In genomic region chr5:75933521-75934044, GRCm38 (mm10) we compare ENCODE assay signal across 7 mouse cellular contexts. TPM values are rescaled to one million over a fixed set of nuclear protein-coding genes. Genes with fewer than 3 reads are reported as not detected.
DNase-seq lines count a peak whose midpoint lies in the region; ATAC-seq and TF ChIP-seq lines count a peak whose summit lies in the region.

No protein-coding gene starts in this region.

- no peaks in the 10 kb centered on the region for H3K9me3 ChIP-seq in E14TG2a.4 (ENCODE audit: low read length)

- TF ChIP-seq CTCF in E14TG2a.4 (conservative IDR thresholded peaks at IDR 0.05; ENCODE audit: low read length) = no peak

- peak overlapping the region; percentile 48 for H3K4me3 ChIP-seq in E14TG2a.4 (replicated peaks; ENCODE audit: low read length)

- no peaks in the 10 kb centered on the region for H3K36me3 ChIP-seq in E14TG2a.4 (ENCODE audit: insufficient read depth, low read length)

- peaks cover 28% of the 10 kb centered on the region for H3K27me3 ChIP-seq in E14TG2a.4 (ENCODE audit: insufficient read depth, low read length)

- peak; percentile 95 for ATAC-seq in granulocyte monocyte progenitor cell, adult 5-6 weeks (replicated peaks; ENCODE audit: poor library complexity, severe bottlenecking)

- peak; percentile 49 for DNase-seq in ZHBTc4 (ENCODE audit: low read depth, low spot score)
- DNase-seq in kidney, postnatal 10 days = peak; percentile 88
- peak; percentile 91 for DNase-seq in lung, postnatal 25 days (ENCODE audit: low spot score)
- peak; percentile 56 for DNase-seq in testis, postnatal 10 days (ENCODE audit: low spot score)
- DNase-seq in embryo, embryonic 10.5 days (ENCODE audit: low spot score) = no peak

- peaks cover 16% of the 10 kb centered on the region for H3K4me1 ChIP-seq in E14TG2a.4 (replicated peaks; ENCODE audit: low read depth, low read length)

RNA-seq across cellular contexts. Expression of gene Kdr, which starts 44.7 kb away (rescaled TPM):
- total RNA-seq in granulocyte monocyte progenitor cell, adult 5-6 weeks (2014; fragmentation: Nextera tagmentation) = not detected in 2 replicates
- total RNA-seq in granulocyte monocyte progenitor cell, adult 5-6 weeks (2017) = 0.15 TPM in 1 of 2 replicates, not detected in the other
